Mouse (Mus musculus) right cerebral cortex, postnatal 36 days (tissue): Measurements from ENCODE around the gene Gsc.

ENCODE experiments used
- DNase-seq, 2 experiments: peaks; one replicate each; pipeline ENCODE4 v3.0.0; 2022; ENCODE audit warnings: low spot score in 2 of 2, mixed read lengths in 1 of 2

Gsc gene

GRCm38 (mm10) chr12:104472601-104473424 is at the start of gene Gsc:
Gsc (minus strand) TSS chr12:104473330.
- DNase-seq: no peak

- DNase-seq: no peak
Measured at GRCm38 (mm10) chr12:104519721-104520120, 46.6 kb upstream of the Gsc start.

- no peak for DNase-seq
Measured at GRCm38 (mm10) chr12:104507911-104508310, 34.8 kb upstream of the Gsc start.

DNA sequence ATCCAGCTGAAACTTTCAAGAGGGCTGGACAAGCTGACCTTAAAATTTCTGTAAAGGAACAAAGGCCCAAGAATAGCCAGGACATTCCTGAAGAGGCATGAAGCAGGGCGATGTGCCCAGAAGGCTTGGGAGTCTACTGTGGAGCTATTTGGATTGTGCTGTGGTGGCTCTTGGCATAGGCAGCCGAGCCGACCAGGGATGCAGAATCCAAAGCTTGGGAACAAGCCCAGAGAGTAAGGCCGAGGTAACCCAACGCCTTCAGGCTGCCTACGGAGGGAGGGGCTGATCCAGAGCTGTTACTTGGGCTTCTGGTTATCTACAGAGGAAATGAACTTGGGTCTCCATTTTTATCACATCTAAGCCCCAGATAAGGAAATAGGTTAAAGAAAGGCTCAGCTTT is 18.9 kb upstream of the Gsc start:
- DNase-seq: no peak

DNA sequence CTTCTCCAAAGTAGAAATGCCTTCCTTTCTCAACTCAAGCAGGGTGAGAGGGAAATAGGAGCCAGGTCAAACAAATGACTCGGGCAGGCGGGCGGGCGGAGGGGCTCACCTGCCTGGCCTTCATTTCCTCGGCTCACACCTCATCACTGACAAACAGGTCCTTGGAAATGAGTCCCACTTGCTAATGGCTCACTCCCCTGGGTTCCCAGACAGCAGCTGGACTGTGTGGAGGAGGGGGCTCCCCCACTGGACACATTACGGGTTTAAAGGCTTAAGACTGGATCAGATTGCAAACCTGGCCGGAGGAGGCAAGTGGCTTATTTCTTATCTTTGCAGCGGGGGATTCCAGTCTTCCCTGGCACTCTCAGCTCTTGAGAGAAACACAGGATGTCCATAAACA is 13.1 kb upstream of the Gsc start:
- DNase-seq: no peak

- DNase-seq: no peak
Measured at GRCm38 (mm10) chr12:104485161-104485560, 12.0 kb upstream of the Gsc start.

DNA sequence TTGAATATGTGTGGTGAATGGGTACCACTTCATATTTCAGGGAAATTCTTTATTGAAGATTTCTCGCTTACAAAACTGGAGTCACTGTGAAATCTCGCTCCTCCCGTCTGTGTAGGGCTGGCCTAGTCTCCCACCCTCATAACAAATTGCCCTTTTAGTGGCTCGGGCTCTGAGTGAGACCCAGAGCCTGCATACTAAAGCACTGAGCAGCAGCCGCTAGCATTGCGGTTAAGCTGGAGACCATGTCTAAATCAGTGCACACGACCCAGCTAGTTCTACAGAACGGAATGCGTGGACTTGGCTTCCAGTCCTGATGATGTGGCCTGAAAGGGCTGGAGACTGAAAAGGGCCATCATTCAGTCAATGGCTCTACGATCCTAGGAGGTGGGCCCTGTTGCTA is 7.9 kb upstream of the Gsc start:
- DNase-seq: no peak

- no peak for DNase-seq
Measured at GRCm38 (mm10) chr12:104478193-104478592, 5.1 kb upstream of the Gsc start.

- DNase-seq: no peak
Measured at GRCm38 (mm10) chr12:104477501-104477900, 4.4 kb upstream of the Gsc start.

DNA sequence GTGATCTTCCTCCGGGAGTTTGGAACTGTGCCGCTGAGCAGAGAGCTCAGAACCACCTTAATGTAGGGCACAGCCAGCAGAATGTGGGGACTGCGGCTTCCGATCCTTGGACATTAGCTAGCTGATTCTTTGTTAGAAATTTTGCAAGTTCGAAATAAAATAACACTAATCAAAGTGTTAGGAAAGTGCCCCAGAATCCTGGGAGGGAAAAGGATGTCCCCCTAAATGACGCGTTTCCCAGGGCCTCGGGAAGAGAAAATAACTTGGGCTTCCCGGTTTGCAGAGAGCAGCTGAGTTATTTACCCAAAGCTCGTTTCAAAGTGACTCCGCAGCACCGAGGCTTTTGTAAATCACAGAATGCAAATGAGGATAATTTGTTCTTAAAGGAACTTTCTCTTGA is 3.9 kb upstream of the Gsc start:
- DNase-seq: no peak

DNA sequence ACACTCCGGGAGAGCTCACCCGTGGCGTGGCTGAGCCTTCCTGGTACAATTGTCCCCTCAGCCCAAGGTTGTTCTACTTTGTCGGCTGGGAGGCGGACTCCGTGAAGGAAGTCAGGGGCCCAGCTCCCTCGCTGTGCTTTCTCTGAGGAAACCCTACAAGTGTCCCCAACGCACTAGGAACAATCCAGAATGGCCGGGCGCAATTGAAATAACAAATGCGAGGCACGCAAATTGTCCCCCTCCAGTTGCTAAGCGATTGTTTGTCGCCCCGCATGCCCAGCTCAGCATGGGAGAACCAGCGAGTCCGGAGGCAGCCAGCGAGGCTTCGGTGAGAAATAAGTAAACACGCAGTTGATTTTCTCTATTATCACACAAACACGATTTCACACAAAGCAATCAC is 2.8 kb upstream of the Gsc start:
- DNase-seq: no peak

DNA sequence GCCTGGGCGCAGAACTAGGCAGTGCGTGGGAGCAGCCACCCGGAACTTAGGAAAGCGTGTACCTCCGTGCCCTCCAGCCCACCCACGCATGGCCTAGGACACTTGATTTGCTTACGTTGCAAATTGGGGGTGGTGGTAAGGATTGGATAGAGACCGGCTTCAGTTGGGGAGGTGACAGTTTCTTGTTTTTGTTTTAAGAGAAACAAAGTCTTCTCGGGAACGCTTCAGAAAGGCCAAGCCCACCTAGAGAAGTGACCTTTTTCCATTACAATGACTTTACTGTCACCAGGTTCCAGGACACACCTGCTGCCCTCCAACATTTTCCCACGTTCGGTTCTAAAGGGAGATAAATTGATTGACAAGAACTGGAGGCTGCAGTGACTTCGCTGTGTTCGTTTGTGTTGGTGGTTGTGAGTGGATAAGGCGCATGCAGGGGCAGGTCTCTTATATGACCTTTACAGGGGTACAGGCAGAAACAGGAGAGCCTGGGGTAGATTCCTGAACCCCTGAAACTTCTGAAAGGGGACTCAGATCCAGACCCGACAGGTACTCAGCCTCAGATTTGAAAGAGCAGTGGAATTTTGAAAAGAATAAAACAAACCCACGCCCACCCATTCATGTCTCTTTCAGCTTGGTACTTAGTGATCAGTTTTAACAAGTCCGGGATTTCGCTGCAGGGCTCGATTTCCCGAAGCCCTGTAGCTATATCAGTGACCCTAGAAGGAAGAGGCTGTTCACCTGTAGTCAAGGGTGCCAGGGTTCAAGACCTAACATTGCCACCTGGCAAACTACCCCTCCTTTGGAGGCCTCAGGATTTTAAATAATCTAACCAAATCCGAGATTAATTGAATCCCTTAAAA is 2.0 kb upstream of the Gsc start:
- no peak for DNase-seq

DNA sequence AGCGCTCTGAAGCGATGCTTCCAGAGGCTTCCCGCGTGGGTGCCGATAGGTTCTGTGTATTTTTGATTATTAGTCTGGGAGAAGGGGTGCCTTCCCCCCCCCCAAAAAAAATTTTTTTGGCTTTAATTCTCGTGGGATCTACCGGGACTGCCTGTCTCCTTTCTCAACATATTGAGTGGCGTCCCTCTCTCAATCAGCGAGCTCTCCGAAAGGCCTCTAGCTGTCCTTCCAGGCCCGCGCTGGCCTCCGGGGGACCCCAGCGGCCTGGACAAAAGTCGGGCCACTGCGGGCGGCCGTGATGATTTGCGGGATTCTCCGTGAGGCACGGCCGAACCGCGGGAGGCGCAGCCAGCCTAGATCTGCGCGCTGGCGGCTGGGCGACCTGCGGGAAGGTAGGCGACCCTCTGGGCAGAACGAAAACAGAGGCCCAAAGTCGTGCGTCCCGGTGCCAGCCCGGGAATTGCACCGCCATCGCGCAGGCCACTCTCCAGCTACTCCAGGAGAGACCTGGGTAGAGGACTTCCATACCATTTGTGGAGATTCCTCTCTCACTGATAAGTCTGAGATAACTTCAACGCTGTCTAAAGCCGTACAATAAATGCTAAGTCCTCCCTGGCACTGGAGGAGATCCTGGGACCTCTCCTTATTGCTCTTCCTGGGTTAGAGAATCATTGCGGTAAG is 1.2 kb upstream of the Gsc start:
- no peak for DNase-seq

GRCm38 (mm10) chr12:104473492-104473891 is 362 bp upstream of the Gsc start:
- DNase-seq: no peak

GRCm38 (mm10) chr12:104472218-104472525 is 958 bp downstream of the Gsc start:
- no peak for DNase-seq

DNA sequence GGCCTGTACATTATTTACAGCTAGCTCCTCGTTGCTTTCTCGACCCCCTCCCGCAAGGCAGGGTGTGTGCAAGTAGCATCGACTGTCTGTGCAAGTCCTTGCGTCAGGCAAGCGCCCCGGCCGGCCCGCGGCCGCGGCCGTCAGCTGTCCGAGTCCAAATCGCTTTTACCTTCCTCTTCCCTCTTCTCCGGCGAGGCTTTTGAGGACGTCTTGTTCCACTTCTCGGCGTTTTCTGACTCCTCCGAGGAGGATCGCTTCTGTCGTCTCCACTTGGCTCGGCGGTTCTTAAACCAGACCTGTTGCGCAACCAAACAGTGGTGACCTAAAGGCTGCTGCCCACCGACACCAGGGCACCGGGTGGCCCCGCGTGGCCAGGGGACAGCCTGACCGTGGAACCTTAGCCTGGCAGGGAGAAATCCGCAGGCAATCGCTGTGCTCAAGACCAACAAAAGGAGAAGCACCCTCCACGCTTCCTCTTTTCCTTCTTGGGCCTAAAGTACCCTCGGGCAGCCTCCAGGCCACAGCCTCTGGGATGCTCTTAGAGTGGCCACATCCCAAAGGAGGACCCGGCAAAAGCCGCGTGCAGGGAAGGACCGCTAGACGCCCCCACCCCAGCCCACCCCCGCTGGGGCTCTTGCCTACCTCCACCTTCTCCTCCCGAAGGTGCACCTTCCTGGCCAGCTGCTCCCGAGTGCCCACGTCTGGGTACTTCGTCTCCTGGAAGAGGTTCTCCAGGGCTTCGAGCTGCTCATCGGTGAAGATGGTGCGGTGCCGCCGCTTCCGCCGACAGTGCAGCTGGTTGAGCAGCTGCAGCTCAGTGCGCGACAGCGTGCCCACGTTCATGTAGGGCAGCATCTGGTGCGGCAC is 1.5 kb downstream of the Gsc start:
- DNase-seq: no peak

DNA sequence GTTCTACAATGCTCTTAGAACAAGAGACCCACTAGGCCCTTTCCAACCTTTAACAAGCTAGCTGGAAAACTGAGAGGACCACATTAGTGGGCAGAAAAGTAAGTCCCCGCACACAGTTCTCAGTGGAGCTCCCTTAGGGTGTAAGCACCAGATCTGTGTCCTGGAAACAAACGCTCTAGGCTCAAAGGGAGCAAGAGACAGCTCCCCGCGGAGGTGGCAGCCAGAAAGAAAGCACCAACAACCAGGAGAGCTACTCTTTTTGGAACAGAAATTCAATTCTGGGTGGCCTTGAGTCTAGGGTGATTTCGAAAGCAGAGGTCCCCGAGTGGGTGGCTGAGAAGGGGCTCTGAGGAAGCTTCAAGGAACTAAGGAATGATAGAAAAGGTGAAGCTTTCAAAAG is 2.5 kb downstream of the Gsc start:
- DNase-seq: no peak

- no peak for DNase-seq
Measured at GRCm38 (mm10) chr12:104468783-104469182, 4.3 kb downstream of the Gsc start.

DNA sequence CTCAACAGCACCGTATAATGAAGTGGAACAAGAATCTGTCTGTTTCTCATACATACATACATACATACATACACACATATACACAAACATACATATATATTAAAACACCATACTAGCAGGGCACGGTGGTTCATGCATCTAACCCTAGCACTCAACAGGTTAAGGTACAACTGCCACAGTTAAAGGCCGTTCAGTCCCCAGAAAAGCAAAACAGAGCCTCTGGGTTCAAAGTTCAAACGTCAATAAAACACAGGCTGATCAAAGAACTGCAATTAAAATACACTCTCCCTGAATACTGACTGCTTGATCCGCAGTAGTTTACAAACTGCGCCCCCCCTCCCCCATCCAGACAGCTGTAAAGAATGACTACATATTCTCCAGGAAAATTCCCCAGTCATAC is 5.8 kb downstream of the Gsc start:
- no peak for DNase-seq

DNA sequence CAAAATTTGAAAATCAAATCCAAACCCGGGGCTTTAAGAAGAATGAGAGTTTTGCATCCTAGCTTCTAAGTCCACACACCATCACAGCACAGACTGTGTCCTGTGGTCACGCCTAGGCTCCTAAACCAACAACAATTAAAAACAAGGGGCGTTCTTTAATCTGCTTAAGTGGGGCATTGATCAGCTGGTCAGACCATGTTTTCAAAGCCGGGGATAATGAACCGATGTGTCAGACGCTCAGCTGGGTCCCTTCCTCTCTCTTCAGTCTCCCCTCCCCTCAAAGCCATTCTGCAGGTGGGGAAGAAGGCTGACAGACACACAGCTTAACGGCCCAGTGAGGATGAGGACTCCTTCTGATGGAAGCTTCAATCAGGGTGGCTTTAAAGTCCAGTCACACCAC is 6.2 kb downstream of the Gsc start:
- DNase-seq: no peak

- DNase-seq: no peak
Measured at GRCm38 (mm10) chr12:104461372-104461771, 11.8 kb downstream of the Gsc start.

- no peak for DNase-seq
Measured at GRCm38 (mm10) chr12:104459377-104459776, 13.8 kb downstream of the Gsc start.
